Mouse (Mus musculus) kidney, embryonic 14.5 days (tissue): ENCODE measurements around the gene Zfp69. TPM values are rescaled to one million over a fixed set of nuclear protein-coding genes. Genes with fewer than 3 reads are reported as not detected.

Experiments
- ATAC-seq: fragments of 200-750 bp; cut with Nextera tagmentation; 2 replicates; pipeline ENCODE4 v1.8.0; 2017; ENCODE audit warnings: moderate number of reproducible peaks, mild to moderate bottlenecking, moderate TSS enrichment, moderate library complexity; ENCODE audit not compliant: low FRiP score, low TSS enrichment
- H3K27ac ChIP-seq: fragments of 300-500 bp; sonication (generic); 2 replicates; pipeline ENCODE4 v1.5.1; 2014; ENCODE audit warnings: low read depth, mild to moderate bottlenecking, low read length, moderate library complexity, mixed read lengths
- H3K27me3 ChIP-seq: fragments of 300-500 bp; sonication (generic); 2 replicates; pipeline ENCODE4 v1.6.1; 2014; ENCODE audit warnings: mild to moderate bottlenecking, low read length; ENCODE audit not compliant: control insufficient read depth, insufficient read depth
- H3K36me3 ChIP-seq: fragments of 300-500 bp; sonication (generic); 2 replicates; pipeline ENCODE4 v1.6.1; 2014; ENCODE audit warnings: low read length, mixed read lengths; ENCODE audit not compliant: control insufficient read depth, insufficient read depth
- H3K4me1 ChIP-seq: fragments of 300-500 bp; sonication (generic); 2 replicates; pipeline ENCODE4 v1.6.1; 2014; ENCODE audit warnings: low read length, mixed read lengths; ENCODE audit not compliant: control insufficient read depth, insufficient read depth
- H3K4me2 ChIP-seq: fragments of 300-500 bp; sonication (generic); replicated peaks from 2 replicates; pipeline ENCODE4 v1.6.1; 2014; ENCODE audit warnings: low read depth, mild to moderate bottlenecking, low read length
- H3K4me3 ChIP-seq: fragments of 300-500 bp; sonication (generic); 2 replicates; pipeline ENCODE4 v1.5.1; 2014; ENCODE audit warnings: mild to moderate bottlenecking, low read length
- H3K9ac ChIP-seq: fragments of 300-500 bp; sonication (generic); 2 replicates; pipeline ENCODE4 v1.6.1; 2014; ENCODE audit warnings: low read depth, mild to moderate bottlenecking, low read length, moderate library complexity
- H3K9me3 ChIP-seq: fragments of 300-500 bp; sonication (generic); 2 replicates; pipeline ENCODE4 v1.6.1; 2016; ENCODE audit warnings: low read length; ENCODE audit not compliant: control insufficient read depth
- WGBS: fragments of 180-500 bp; shearing (Covaris S2); extraction: QIAGEN DNeasy Blood & Tissue Kit; methylation state at CpG from one replicate; pipeline ENCODE4 v1.1.7; 2014; 5-methylcytosine and 5-hydroxymethylcytosine counted together
- polyA plus RNA-seq: library from polyadenylated mRNA; unstranded; fragments of >200 nt; fragmentation: Nextera tagmentation; extraction: Ambion mirVana; gene quantifications from 2 replicates; pipeline ENCODE4 v1.2.1, GENCODE M21; 2014

The Zfp69 gene
- polyA plus RNA-seq, 1 experiment from 2014 or later = 9.9 TPM

DNA sequence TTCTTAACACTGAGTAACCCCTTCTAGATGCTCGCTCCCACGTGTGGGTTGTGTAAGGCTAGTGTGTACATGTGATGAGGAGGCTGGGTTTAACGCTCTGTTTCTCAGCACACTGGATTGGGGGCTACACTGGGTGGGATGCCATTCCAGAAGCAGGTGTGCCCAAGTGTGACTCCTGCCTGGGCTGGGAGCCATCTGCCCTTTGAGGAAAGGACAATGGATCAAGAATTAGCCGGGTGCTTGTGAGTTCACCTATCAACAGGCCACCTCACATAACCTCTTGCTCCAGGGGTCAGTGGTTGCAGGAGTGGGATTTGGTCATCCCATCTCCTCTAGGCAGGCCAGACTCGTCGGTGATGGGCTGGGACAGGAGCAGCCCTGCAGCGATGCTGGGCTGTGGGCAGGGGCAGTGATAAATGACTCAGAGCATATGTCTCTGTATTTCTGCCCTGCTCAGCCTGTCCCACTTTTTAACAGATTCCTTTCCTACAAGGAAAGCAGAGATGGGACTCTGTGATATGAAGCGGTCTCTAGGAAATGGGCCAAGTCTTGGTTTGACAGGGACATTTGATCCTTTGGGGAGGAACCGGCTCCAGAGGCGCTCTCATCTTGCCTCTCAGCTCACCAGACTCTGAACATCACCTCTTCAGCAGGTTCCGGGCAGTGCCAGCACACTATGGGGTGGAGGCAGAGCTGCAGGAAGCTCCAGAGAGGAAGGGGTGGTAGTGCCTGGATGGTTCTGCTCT is 57.7 kb downstream of the Zfp69 start:
- no peak overlapping the region for H3K4me3 ChIP-seq
- H3K4me1 ChIP-seq = peaks cover 14% of the 10 kb centered on the region
- WGBS = 31% methylated on average over 11 of the region's 11 CpGs
- peak; percentile 54 for ATAC-seq
- no peaks in the 10 kb centered on the region for H3K9me3 ChIP-seq
- H3K36me3 ChIP-seq = no peaks in the 10 kb centered on the region
- no peaks in the 10 kb centered on the region for H3K27me3 ChIP-seq
- H3K4me2 ChIP-seq = no peak overlapping the region
- no peak overlapping the region for H3K9ac ChIP-seq
- no peak overlapping the region for H3K27ac ChIP-seq

DNA sequence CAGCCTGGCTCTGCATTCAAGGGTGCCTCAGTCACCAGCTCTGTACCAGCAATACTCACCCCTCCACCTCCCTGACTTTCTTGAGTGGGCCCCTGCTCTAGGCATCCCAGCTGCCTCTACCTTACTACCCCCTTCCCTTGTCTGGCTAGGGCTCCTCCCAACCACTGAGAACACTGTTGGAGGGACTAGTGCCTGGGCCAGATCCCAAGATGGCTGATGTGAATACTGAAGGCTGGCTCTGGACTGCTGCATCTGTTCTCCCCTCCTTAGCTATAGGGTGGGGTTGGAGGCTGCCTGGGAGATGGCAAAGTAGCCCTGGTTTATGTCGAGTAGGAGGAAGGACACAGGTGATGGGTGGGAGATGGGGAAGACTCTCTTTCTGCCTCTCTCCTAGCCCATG is 59.0 kb downstream of the Zfp69 start:
- Histone ChIP-seq H3K27ac (no peak overlapping the region), H3K36me3 (no peaks in the 10 kb centered on the region), H3K27me3 (no peaks in the 10 kb centered on the region), H3K4me3 (no peak overlapping the region), H3K9ac (no peak overlapping the region), H3K4me1 (peaks cover 14% of the 10 kb centered on the region), H3K4me2 (no peak overlapping the region), H3K9me3 (no peaks in the 10 kb centered on the region)
- ATAC-seq = no peak
- WGBS = 50% methylated on average over 1 of the region's 1 CpGs

DNA sequence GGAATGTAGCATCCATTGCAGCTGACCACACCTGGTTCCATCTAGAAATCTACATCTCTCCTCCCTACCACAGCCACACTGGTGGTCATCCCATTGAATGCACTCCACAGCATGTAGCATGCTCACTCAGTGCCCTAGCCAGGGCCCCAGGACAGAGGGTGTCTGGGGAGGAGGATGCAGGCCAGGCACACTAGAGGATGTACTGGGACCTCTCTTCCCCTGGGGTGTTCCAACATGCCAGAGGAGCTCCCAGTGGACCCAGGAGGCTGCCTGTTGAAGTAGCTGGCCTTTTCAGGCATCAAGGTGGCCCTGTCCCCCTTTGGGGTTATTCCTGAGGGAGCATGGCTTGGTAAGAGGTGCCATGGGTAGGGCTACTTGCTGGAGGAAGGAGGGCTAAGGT is 59.5 kb downstream of the Zfp69 start:
- no peak for ATAC-seq
- Histone ChIP-seq H3K36me3 (no peaks in the 10 kb centered on the region), H3K4me1 (peaks cover 14% of the 10 kb centered on the region), H3K27ac (no peak overlapping the region), H3K27me3 (no peaks in the 10 kb centered on the region; the same call in 1 of the 2 replicates), H3K4me3 (no peak overlapping the region), H3K4me2 (no peak overlapping the region), H3K9ac (no peak overlapping the region), H3K9me3 (no peaks in the 10 kb centered on the region)

DNA sequence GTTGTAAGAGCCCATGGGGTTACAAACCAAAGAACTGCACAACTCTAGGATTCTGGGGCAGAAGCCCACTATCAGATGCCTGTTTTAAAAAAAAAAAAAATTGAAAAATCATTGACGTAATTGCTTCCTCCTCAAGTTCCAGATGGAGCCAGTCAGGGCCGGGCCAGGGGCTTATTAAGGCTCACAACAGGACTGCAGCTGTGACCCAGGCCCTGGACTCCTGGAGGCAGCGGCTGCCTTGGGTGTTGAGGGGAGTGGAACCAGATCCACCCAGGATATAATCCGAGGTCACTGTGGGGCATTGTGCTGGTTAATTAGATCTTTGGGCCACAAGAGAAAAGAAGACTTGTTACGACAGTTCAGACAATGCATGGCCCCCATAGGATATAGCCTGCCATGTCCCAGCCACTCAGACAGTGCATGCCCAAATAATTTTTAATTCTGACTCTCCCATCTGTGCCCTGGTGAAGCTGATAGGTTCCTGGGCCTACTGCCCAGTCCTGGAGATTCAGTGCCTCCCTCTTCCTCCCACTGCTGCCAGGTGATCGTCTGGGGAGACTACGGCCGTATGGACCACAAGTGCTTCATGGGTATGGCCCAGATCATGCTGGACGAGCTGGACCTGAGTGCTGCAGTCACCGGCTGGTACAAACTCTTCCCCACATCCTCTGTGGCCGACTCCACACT is 60.6 kb downstream of the Zfp69 start:
- Histone ChIP-seq H3K36me3 (no peaks in the 10 kb centered on the region), H3K9ac (no peak overlapping the region), H3K4me3 (no peak overlapping the region), H3K4me1 (peaks cover 14% of the 10 kb centered on the region), H3K27ac (no peak overlapping the region), H3K9me3 (no peaks in the 10 kb centered on the region), H3K27me3 (no peaks in the 10 kb centered on the region; the same call in 1 of the 2 replicates), H3K4me2 (no peak overlapping the region)
- WGBS = 66% methylated on average over 11 of the region's 11 CpGs
- ATAC-seq = no peak

DNA sequence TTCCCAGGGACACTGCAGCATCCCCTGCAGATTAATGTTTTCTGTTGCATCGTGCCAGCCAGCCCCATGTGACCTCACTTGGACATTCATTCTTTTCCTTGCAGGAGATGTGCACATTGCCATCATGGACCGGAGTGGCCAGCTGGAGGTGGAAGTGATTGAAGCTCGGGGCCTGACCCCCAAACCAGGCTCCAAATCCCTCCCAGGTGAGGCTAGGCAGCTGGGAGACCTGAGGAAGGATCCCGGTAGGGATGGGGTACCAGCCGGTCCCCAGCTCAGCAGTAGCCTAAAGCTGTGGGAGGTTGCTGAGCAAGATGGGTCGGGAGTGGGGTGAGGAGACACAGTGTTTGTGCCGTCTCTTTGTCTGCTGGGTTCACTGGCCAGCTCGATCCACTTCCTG is 62.6 kb downstream of the Zfp69 start:
- H3K27ac ChIP-seq = no peak overlapping the region
- 57% methylated on average over 8 of the region's 8 CpGs for WGBS
- H3K4me3 ChIP-seq = no peak overlapping the region
- no peaks in the 10 kb centered on the region for H3K9me3 ChIP-seq
- ATAC-seq = no peak
- H3K4me1 ChIP-seq = peaks cover 9% of the 10 kb centered on the region
- no peak overlapping the region for H3K9ac ChIP-seq
- no peak overlapping the region for H3K4me2 ChIP-seq
- H3K36me3 ChIP-seq = no peaks in the 10 kb centered on the region
- no peaks in the 10 kb centered on the region; the same call in 1 of the 2 replicates for H3K27me3 ChIP-seq

DNA sequence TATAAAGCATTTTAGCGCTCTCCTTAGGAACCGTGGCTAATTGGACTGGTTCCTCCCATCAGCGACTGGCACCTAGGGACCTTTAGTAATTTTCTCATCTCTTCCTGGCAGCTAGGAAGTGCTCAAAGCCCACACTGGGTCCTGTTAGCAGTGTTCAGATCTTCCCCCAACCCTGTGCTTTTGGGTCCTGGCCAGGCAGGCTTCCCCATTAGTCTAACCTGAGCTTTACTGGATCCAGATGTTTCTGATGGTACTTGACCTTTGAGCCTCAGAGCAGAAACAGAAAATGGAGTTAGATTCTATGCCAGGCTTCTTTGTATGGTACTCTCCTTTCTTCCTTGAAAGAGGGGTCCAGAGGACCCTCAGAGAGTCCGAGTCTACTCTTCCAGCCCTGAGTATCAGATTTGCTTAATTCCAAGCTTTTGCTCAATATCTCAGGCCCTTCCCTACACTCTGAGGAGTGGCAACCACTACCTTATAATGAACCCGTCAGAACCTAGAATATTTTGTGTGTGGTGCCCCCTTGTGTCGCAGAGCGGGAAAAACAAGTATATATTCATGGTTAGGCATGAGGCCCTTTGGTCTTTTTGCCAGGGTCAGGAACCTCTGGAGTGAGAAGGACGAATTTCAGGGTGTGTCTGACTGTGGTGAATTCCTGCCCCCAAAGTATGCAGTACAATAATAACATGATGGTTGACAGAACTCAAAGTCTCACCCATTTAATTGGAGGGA is 64.0 kb downstream of the Zfp69 start:
- Histone ChIP-seq H3K27ac (no peak overlapping the region), H3K4me2 (no peak overlapping the region), H3K4me1 (no peaks in the 10 kb centered on the region), H3K27me3 (no peaks in the 10 kb centered on the region; the same call in 1 of the 2 replicates), H3K4me3 (no peak overlapping the region), H3K9ac (no peak overlapping the region), H3K9me3 (no peaks in the 10 kb centered on the region), H3K36me3 (no peaks in the 10 kb centered on the region)
- WGBS = 33% methylated on average over 8 of the region's 8 CpGs
- ATAC-seq = no peak; the same call in 1 of the 2 replicates

DNA sequence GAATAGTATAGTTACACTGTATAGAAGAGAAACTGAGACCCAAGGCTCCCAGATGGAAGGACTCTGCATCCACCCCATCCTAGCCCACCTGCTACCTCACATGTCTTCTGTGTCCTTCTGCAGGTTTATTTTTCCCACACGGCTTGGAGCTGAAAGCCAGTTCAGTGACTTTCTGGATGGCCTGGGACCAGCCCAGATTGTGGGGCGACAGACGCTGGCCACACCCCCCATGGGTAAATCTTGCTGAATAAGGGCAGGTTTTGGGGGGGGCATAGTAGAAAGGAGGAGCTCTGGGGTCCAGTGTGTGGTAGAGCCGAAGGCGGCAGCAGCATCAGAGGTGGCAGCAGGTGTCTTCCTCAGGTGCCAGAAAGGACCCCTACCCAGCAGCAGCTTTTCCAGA is 64.7 kb downstream of the Zfp69 start:
- no peaks in the 10 kb centered on the region for H3K9me3 ChIP-seq
- no peak overlapping the region for H3K4me3 ChIP-seq
- no peak overlapping the region for H3K4me2 ChIP-seq
- WGBS = 79% methylated on average over 5 of the region's 5 CpGs
- no peak for ATAC-seq
- H3K27me3 ChIP-seq = no peaks in the 10 kb centered on the region; the same call in 1 of the 2 replicates
- H3K9ac ChIP-seq = no peak overlapping the region
- no peak overlapping the region for H3K27ac ChIP-seq
- no peaks in the 10 kb centered on the region for H3K4me1 ChIP-seq
- H3K36me3 ChIP-seq = no peaks in the 10 kb centered on the region

DNA sequence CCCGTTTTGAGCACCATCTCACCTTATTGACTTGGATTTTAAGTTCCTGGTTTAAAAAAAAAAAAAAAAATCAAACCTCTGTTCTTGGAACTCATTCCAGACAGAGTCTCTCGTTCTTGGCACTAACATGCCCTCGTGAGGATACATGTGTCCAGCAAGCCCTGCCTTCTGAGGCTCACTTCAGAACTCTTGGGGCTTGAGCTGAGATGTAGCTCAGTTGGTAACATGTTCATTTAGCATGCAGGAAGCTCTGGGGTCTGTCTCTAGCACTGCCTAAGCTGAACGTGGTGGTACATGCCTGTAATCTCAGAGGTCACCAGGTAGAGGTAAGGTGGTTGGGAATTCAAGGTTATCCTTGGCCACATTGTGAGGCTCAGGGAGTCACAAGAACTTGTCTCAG is 65.4 kb downstream of the Zfp69 start:
- no peaks in the 10 kb centered on the region; the same call in 1 of the 2 replicates for H3K27me3 ChIP-seq
- no peak overlapping the region for H3K4me2 ChIP-seq
- H3K27ac ChIP-seq = no peak overlapping the region
- no peak overlapping the region for H3K9ac ChIP-seq
- ATAC-seq = no peak
- no peaks in the 10 kb centered on the region for H3K4me1 ChIP-seq
- H3K36me3 ChIP-seq = no peaks in the 10 kb centered on the region
- 46% methylated on average over 4 of the region's 4 CpGs for WGBS
- H3K4me3 ChIP-seq = no peak overlapping the region
- no peaks in the 10 kb centered on the region for H3K9me3 ChIP-seq
